Mouse (Mus musculus) thymus, postnatal 0 days (tissue): ENCODE measurements at regions not wholly inside any gene's neighbourhood (a gene's known extent, or its start where the extent isn't known, plus 50 kb on each side); places are given as distances from the start of the nearest gene placed in this dataset.
"Not testable (repeated sequence)": the region's sequence is repeated elsewhere in the genome, so short reads cannot be mapped to it uniquely, and the experiment has no call there.

ENCODE experiments used
- DNase-seq: peaks from one replicate; pipeline ENCODE4 v3.0.0-alpha.2; 2015; ENCODE audit warnings: low spot score

DNA sequence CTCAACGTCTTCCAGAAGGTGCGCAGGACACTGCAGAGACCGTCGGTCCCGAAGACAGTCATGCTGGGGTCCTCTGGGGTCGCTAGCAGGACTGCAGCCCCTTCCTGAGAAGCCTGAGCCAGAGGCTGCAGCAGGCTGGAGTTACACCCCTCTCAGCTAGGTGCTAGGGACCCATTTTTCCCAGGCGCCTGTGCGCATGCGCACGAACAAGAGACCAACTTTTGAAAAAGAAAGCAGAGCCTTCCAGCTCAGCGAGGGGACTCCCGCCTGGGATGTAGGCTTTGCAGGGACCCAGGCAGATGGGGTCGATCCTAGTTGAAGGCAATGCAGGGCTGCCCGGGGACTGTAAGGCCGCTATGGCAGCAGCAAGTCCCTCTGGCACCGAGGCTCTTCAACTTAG lies 104.7 kb upstream of the Atg7 start:
- DNase-seq = not testable (repeated sequence)

DNA sequence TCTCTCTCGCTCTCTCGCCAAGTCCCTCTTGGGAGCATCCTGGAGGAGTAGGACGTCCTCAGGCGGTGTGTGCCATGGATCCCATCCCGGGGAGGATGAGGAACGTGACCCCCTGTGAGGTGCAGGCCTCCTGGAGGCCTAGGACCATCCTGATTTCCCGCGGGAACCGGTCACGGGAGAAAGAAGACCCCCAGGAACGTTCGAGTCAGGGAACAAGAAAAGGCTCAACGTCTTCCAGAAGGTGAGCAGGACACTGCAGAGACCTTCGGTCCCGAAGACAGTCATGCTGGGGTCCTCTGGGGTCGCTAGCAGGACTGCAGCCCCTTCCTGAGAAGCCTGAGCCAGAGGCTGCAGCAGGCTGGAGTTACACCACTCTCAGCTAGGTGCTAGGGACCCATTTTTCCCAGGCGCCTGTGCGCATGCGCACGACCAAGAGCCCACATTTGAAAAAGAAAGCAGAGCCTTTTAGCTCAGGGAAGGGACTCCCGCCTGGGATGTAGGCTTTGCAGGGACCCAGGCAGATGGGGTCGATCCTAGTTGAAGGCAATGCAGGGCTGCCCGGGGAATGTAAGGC lies 92.7 kb upstream of the Atg7 start:
- not testable (repeated sequence) for DNase-seq

DNA sequence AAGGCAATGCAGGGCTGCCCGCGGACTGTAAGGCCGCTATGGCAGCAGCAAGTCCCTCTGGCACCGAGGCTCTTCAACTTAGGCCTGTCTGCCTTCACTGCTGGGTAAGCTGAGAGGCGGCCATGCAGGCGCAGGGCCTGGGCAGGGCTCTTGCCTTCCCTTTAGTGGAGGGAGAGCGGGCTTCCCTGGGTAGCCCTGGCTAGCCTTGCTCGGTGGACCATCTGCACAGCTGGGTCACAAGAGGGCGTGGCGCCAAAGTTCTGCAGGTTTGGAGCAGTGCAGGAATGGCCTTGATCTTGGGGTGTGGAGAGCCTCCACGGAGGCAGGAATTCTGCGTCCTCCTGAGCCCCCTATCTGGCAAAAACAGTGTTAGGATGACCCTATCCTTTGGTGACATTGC lies 89.8 kb upstream of the Atg7 start:
- not testable (repeated sequence) for DNase-seq

DNA sequence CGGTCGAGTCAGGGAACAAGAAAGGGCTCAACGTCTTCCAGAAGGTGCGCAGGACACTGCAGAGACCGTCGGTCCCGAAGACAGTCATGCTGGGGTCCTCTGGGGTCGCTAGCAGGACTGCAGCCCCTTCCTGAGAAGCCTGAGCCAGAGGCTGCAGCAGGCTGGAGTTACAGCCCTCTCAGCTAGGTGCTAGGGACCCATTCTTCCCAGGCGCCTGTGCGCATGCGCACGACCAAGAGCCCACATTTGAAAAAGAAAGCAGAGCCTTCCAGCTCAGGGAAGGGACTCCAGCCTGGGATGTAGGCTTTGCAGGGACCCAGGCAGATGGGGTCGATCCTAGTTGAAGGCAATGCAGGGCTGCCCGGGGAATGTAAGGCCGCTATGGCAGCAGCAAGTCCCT lies 87.7 kb upstream of the Atg7 start:
- DNase-seq = peak; percentile 1

DNA sequence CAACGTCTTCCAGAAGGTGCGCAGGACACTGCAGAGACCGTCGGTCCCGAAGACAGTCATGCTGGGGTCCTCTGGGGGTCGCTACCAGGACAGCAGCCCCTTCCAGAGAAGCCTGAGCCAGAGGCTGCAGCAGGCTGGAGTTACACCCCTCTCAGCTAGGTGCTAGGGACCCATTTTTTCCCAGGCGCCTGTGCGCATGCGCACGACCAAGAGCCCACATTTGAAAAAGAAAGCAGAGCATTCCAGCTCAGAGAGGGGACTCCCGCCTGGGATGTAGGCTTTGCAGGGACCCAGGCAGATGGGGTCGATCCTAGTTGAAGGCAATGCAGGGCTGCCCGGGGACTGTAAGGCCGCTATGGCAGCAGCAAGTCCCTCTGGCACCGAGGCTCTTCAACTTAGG lies 65.6 kb upstream of the Atg7 start:
- DNase-seq = peak; percentile 38
